Mouse (Mus musculus) kidney, postnatal 4 days (tissue): ENCODE data around the gene Icam4.
"Not testable (repeated sequence)": the region's sequence is repeated elsewhere in the genome, so short reads cannot be mapped to it uniquely, and the experiment has no call there.

Experiments
- DNase-seq, 2 experiments: peaks; one replicate each; pipeline ENCODE4 v3.0.0; 2021; ENCODE audit warnings: mixed read lengths in 2 of 2

The Icam4 gene

DNA sequence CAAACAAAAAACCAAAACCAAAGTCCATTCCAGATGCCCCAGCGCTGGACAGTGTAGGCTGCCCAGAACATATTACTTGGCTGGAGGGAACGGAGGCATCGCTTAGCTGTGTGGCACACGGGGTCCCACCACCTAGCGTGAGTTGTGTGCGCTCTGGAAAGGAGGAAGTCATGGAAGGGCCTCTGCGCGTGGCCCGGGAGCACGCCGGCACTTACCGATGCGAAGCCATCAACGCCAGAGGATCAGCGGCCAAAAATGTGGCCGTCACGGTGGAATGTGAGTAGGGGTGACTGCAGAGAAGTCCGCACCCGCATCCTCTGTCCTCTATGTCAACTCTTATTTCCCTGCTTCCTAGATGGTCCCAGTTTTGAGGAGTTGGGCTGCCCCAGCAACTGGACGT, 7.0 kb downstream of the Icam4 start:
- DNase-seq: peak in 1 of 2 experiments; percentile 29

DNA sequence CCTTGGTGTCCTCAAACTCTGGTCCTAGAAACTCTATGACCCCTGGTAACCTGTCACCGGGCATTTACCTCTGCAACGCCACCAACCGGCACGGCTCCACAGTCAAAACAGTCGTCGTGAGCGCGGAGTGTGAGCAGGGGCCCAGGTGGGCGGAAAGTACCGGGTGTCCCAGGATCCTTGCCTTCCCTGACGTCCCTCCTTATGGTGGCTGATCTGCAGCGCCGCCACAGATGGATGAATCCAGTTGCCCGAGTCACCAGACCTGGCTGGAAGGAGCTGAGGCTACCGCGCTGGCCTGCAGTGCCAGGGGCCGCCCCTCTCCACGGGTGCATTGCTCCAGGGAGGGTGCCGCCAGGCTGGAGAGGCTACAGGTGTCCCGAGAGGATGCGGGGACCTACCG, 7.5 kb downstream of the Icam4 start:
- peak in 1 of 2 experiments; percentile 40 for DNase-seq

- peak; percentile 69 to 79 for DNase-seq
Measured at GRCm38 (mm10) chr9:21037481-21037891, 8.3 kb downstream of the Icam4 start.

- DNase-seq: no peak
Measured at GRCm38 (mm10) chr9:21039779-21040178, 10.6 kb downstream of the Icam4 start.

GRCm38 (mm10) chr9:21041308-21041707, 12.1 kb downstream of the Icam4 start:
- peak; percentile 34 to 54 for DNase-seq

DNA sequence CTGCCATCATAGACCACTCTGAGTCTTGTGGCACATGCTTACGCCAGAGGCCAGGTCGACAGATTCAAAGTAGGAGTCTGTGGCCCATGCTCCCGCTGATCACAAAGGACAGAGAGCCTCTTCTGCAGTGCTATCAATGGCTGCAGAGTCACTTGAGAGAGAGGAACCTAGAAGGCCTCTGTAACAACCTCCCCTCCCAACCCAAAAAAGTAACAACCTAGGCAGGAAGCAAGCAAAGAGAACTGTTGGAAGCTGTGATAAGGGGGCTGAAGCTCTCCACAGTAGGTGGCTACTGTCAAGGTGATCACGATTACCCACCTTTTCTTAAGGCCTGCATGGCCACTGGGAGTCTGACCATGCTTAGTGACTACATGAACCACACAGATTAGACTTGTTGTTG, 14.4 kb downstream of the Icam4 start:
- DNase-seq: no peak

- DNase-seq: not testable (repeated sequence)
Measured at GRCm38 (mm10) chr9:21044785-21045184, 15.6 kb downstream of the Icam4 start.

DNA sequence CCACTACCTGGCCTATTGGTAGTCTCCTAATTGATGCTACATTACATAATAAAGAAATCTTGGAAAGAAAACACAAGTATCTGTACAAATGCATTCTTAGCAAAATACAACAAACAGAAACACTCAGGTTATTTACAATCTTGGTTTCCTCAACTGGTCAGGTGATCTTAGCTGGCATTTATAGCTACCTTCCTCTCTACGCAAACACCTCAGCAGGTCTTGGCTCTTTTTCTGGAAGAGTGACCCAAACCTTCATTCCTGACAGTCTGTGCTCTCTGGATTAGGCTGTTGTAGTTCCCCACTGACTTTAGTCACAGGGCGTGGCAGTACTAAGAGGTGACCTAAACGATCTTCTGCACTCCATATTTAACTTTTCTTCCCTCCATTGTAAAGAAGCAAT, 16.1 kb downstream of the Icam4 start:
- DNase-seq: no peak

- DNase-seq: no peak
Measured at GRCm38 (mm10) chr9:21051578-21051977, 22.4 kb downstream of the Icam4 start.

GRCm38 (mm10) chr9:21062928-21063327, 33.8 kb downstream of the Icam4 start:
- DNase-seq: no peak

DNA sequence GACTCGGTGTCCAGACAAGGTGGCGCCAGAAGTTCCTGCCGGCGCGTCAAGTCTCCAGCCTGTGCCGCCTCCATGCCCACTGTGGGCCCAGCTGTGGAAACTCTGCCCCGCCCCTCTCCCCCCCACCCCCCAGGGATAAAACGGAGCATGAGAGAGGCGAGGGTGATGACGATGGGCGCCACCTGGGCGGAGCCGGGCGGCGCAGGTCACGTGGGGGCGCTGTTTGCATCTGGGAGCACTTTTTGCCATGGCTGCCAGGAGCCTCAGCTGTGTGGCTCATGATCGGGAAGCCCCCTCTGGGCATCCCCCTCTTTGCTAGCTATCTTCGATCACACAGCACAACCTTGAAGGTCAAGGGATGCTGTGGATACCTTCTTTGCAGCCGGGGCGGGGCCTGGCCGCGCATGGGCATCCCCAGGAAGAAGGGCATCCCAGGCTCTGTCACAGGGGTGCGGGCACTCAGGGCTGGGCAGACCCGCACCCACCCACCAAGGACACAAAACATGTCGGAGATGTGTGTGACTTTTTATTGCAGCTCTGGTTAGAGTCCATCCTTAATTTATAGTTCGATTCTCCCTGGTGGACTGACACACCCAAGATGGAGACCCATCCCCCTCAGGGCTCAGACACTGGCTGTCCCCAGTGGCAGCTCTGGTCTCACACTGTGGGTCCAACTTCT, 38.0 kb downstream of the Icam4 start, which contains the start of gene Zglp1:
Zglp1 (minus strand) TSS at position 88 of the 679 bp plus-strand sequence.
- DNase-seq: no peak

GRCm38 (mm10) chr9:21072641-21073040, 43.5 kb downstream of the Icam4 start:
- DNase-seq: peak in 1 of 2 experiments; percentile 13

- peak; percentile 93 to 96 for DNase-seq
Measured at GRCm38 (mm10) chr9:21073044-21073840, 44.1 kb downstream of the Icam4 start, which contains the start of the genes Gm49373 and Fdx1l. TSS of gene Gm49373 (minus strand) at chr9:21073096. TSS of gene Fdx1l (minus strand) at chr9:21073614.

- no peak for DNase-seq
Measured at GRCm38 (mm10) chr9:21074173-21074572, 45.0 kb downstream of the Icam4 start.

DNA sequence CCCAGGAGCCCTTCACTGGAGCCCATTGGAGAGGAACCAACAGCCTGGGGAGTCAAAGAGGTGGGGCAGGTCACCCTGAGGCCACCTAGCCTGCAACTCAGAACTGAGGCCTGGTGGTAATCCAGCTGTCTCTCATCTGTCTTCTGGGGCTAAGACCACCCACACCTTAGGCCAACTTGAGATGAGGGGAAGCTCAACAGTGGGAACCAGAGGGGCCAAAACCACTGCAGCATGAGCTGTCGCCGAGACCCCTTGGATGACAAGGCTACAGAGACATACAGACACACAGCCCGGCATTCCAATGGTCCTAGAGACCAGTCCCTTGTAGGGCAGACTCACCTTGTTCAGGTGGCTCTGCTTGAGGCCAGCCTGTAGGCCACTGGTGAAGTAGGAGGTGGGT, 46.5 kb downstream of the Icam4 start:
- no peak for DNase-seq
